Mouse (Mus musculus) brain, embryonic 14.5 days (tissue): ENCODE measurements around the gene Vangl1.

Experiments
- CTCF ChIP-seq: fragments of 200-500 bp; IDR thresholded peaks from 2 replicates; pipeline ENCODE4 v1.5.1; 2012; ENCODE audit warnings: inconsistent platforms, mild to moderate bottlenecking, moderate library complexity, borderline replicate concordance; ENCODE audit not compliant: insufficient read depth, insufficient read length; ENCODE audit errors: extremely low read depth
- POLR2A ChIP-seq: fragments of 200-500 bp; IDR thresholded peaks from 2 replicates; pipeline ENCODE4 v1.6.1; 2012; ENCODE audit warnings: mild to moderate bottlenecking, inconsistent platforms, borderline replicate concordance; ENCODE audit not compliant: poor library complexity, insufficient read depth, insufficient read length, severe bottlenecking; ENCODE audit errors: extremely low read depth

DNA sequence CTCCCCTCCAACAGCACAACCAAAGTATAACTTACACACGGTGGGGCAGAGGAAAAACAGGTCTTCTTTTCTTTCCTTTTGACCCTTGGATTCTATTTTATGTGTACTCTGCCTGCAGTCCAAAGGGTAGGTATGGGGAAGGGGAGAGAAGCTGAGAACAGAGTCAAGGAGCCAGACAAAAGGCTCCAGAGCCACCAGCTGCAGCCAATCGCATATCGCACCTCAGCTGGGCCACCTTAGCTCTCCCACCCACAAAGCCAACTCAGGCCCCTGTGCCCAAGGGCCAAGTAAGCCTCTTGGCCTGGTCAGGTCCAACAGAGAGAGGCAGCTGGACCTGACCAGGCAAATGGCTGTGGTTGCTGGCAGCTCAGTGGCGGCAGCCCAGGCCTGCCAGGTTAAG is 52.0 kb downstream of the Vangl1 start:
- TF ChIP-seq CTCF (no peak), POLR2A (no peak)
